Mouse (Mus musculus) T-helper 17 cell (primary cell): ENCODE measurements at regions not wholly inside any gene's neighbourhood (a gene's known extent, or its start where the extent isn't known, plus 50 kb on each side); places are given as distances from the start of the nearest gene placed in this dataset.
"Not testable (repeated sequence)": the region's sequence is repeated elsewhere in the genome, so short reads cannot be mapped to it uniquely, and the experiment has no call there.

ENCODE experiments used
- in situ Hi-C, 2 experiments: fragments of 300-600 bp; cut with MboI, MseI; formaldehyde crosslinking; loops; 1 replicate in 1 of 2; 2 replicates in 1 of 2; pipeline ENCODE4 v1.15.1; 2025; ENCODE audit warnings: high pct_unique_total_duplicates in 2 of 2

GRCm38 (mm10) chr10:37724994-37725393 is 586.3 kb upstream of the Marcks start:
- in situ Hi-C loops, result not testable (repeated sequence)

- in situ Hi-C loops, result no loop called here
Observed at GRCm38 (mm10) chr10:37720748-37721147, 582.0 kb upstream of the Marcks start.

- in situ Hi-C loops, result no loop called here
Observed at GRCm38 (mm10) chr10:37716946-37717345, 578.2 kb upstream of the Marcks start.

GRCm38 (mm10) chr10:37711459-37711858 is 572.7 kb upstream of the Marcks start:
- in situ Hi-C loops, result no loop called here

GRCm38 (mm10) chr10:37694041-37694690 is 555.4 kb upstream of the Marcks start:
- in situ Hi-C loops, result no loop called here

- in situ Hi-C loops, result no loop called here
Observed at GRCm38 (mm10) chr10:37692851-37693250, 554.1 kb upstream of the Marcks start.

GRCm38 (mm10) chr10:37691939-37692338 is 553.2 kb upstream of the Marcks start:
- in situ Hi-C loops, result no loop called here

GRCm38 (mm10) chr10:37683101-37683500 is 544.4 kb upstream of the Marcks start:
- in situ Hi-C loops, result no loop called here

GRCm38 (mm10) chr10:37680601-37681000 is 541.9 kb upstream of the Marcks start:
- in situ Hi-C loops, result no loop called here

GRCm38 (mm10) chr10:37677826-37678225 is 539.1 kb upstream of the Marcks start:
- in situ Hi-C loops, result no loop called here

GRCm38 (mm10) chr10:37668827-37669226 is 530.1 kb upstream of the Marcks start:
- in situ Hi-C loops, result no loop called here

- in situ Hi-C loops, result no loop called here
Observed at GRCm38 (mm10) chr10:37667031-37667745, 528.5 kb upstream of the Marcks start.

- in situ Hi-C loops, result no loop called here
Observed at GRCm38 (mm10) chr10:37666535-37666934, 527.8 kb upstream of the Marcks start.

GRCm38 (mm10) chr10:37637001-37637562 is 498.4 kb upstream of the Marcks start:
- in situ Hi-C loops, result loop anchor here in 1 of 2 experiments (10.0 kb wide), 1 partner anchor 182 kb away; no protein-coding TSS in a partner anchor

- in situ Hi-C loops, result loop anchor here in 1 of 2 experiments (10.0 kb wide), 1 partner anchor 182 kb away; no protein-coding TSS in a partner anchor
Observed at GRCm38 (mm10) chr10:37636421-37636820, 497.7 kb upstream of the Marcks start.

- in situ Hi-C loops, result loop anchor here in 1 of 2 experiments (10.0 kb wide), 1 partner anchor 176 kb away; no protein-coding TSS in a partner anchor
Observed at GRCm38 (mm10) chr10:37630403-37630802, 491.7 kb upstream of the Marcks start.

- in situ Hi-C loops, result no loop called here
Observed at GRCm38 (mm10) chr10:37627900-37628299, 489.2 kb upstream of the Marcks start.

- in situ Hi-C loops, result no loop called here
Observed at GRCm38 (mm10) chr10:37626758-37627201, 488.1 kb upstream of the Marcks start.

- in situ Hi-C loops, result no loop called here
Observed at GRCm38 (mm10) chr10:37625972-37626757, 487.4 kb upstream of the Marcks start.

- in situ Hi-C loops, result no loop called here
Observed at GRCm38 (mm10) chr10:37623041-37623440, 484.3 kb upstream of the Marcks start.

GRCm38 (mm10) chr10:37618606-37619005 is 479.9 kb upstream of the Marcks start:
- in situ Hi-C loops, result no loop called here
